Mouse (Mus musculus) retina, postnatal 7 days (tissue): ENCODE data around the gene Zfp740.

Experiments
- DNase-seq: peaks from one replicate; pipeline ENCODE4 v3.0.0-alpha.2; 2012; ENCODE audit warnings: low read depth, low spot score

The Zfp740 gene

DNA sequence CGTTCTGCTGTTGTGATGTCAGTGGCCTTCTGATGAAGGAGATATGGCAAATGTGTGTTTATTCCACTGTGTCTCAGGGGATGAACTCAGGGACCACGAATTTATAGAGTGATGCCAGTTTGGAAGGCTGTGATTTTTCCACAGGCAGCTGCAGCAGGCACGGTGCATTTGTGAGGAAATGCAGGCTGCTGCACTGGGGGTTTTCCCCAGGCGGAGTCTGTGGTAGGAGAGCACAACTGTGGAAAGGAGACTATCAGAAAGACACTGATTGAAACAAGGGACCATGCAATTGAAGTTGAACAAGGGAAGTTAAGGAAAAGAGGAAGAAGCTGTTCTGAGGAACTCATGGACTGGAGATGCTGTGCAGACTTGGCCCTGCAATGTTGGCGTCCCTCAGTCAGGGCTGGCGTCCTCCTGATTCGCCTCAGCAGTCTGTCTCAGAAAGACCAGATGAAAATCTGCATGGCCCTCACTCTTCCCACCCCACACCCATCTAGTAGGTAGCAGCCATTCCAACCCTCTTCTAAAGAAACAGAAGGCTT lies 10.7 kb upstream of the Zfp740 start:
- DNase-seq = no peak

DNA sequence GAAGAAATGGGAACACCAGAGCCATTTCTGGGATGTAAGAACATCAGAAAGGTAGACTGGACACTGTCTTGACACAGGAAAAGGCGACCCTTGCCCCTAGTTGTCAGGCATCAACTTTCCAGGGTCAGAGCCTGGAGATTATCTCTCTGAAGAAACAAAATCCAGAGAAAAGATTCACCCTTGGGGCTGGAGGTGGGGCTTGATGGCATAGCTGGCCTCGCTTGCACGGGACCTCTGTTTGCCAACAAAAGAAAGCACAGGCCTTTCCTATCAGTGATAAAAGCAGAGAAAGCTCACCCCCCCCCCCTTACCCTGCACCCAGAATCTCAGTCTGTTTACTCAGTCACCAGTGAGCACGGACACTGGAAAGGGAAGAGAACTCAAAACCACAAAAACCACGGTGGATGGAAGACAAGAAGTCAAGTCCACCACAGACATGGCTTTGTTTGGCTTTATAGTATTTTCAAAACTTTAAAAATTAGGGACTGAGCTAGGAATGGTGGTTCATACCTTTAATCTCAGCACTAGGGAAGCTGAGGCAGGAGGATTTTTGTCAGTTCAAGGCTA lies 10.1 kb upstream of the Zfp740 start:
- no peak for DNase-seq

- DNase-seq = no peak
Measured at GRCm38 (mm10) chr15:102193652-102194051, 9.4 kb upstream of the Zfp740 start.

GRCm38 (mm10) chr15:102194439-102194838 lies 8.6 kb upstream of the Zfp740 start:
- DNase-seq = no peak

- no peak for DNase-seq
Measured at GRCm38 (mm10) chr15:102195373-102195772, 7.7 kb upstream of the Zfp740 start.

DNA sequence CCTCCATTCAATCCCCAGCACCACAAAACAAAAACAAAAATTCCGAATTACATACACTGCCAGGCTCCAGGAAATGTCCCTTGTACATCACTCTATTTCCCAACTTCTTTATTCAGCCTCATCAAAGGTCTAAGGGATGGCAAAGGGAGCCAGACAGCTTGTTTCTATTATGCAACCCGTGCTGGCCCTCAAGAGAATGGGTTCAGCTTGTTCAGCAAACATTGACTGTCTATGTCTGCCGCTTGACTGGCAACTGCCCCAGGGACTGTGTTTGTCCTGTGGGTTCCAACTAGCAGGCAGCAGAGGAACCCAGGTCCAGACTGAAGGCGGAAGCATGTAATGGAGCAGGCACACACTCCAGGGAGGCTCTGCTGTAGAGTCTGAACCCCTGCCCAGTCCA lies 4.2 kb upstream of the Zfp740 start:
- DNase-seq = no peak

DNA sequence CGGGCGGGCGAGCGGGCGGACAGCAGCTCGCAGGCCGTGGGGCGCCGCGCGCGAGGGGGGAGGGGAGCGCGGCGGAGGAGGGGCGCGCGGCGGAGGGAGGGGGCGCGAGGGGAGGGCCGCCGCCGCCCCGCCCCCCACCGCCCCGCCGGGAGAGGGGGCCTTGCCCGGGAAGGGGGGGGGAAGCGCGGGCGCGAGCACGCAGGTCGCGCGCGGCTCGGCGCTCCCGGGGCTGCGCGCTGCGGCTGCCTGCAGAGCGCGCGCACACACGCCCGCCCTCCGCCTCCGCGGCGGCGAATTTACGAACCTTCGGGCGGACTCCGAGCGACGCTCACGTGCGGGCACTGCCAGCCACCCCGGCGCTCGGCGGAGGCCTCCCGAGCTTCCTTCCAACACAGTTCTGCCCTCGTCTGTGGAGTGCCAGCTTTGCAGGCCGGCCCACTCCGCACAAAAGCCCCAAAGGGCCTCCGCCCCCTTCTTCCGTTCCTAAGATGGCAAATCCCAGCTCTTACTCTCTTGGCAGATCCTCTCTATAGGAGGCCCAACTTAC lies 859 bp downstream of the Zfp740 start:
- DNase-seq = peak; percentile 52

GRCm38 (mm10) chr15:102204674-102205505 lies 1.8 kb downstream of the Zfp740 start, which contains the start of gene Csad:
TSS of gene Csad (minus strand) at chr15:102204724.
- DNase-seq = no peak

DNA sequence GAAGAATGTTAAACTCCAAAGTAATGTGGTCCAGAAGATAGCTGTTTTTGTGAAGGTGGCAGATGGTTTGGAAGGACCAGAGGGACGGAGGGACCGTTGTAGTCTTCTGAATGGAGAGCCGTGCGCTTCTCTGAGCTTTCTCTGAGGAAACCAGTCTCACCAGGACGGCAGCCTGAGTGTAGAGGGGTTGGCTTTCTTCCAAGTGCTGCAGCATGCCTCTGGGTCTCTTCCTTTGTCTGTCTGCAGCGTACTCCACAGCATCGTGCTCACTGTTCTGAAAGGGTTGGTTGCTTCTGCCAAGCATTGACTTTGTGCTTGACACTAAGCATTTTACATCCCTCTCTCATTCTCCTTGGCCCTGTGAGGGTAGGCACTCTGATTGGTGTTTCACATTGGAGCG lies 2.7 kb downstream of the Zfp740 start:
- DNase-seq = no peak

GRCm38 (mm10) chr15:102207351-102207750 lies 4.3 kb downstream of the Zfp740 start:
- no peak for DNase-seq

DNA sequence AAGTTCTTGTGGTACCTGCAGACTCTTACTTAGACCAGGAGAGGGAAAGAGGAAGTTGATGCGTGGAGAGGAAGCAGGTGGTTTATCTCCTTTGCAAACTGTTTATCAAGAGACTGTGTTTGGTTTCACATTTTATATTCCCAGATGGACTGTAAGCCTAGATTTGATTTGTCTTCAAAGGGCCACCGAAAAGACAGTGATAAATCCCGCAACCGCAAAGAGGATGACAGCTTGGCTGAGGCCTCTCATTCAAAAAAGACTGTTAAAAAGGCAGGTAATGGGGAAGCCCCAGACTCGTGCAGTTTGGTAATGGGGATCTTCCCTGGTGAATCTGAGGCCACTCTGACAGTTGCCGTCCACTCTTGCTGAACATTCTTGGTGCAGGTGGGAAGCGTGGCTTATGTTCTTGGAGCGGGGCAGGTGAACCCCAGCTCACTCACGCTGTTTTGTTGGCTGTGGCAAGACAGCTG lies 5.1 kb downstream of the Zfp740 start:
- no peak for DNase-seq

GRCm38 (mm10) chr15:102209114-102209513 lies 6.1 kb downstream of the Zfp740 start:
- no peak for DNase-seq

DNA sequence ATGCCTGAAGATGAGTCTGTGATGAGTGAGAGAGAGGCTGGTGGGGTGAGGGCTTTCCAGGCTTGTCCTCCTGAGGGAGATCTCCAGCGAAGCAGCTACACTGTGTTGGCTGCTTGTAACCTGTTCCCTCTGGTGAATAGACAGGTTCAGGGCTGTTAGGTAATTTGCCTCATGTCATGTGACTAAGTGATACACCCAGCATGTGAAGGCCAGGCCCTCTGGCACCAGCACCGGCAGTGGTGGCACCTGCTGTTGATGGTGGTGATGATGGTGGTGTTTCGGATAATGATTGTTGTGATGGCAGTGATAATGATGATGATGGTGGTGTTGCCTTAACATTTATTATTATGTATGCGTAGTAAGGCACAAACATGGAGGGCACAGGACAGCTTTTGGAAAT lies 7.8 kb downstream of the Zfp740 start:
- DNase-seq = no peak

GRCm38 (mm10) chr15:102211895-102212294 lies 8.8 kb downstream of the Zfp740 start:
- no peak for DNase-seq

DNA sequence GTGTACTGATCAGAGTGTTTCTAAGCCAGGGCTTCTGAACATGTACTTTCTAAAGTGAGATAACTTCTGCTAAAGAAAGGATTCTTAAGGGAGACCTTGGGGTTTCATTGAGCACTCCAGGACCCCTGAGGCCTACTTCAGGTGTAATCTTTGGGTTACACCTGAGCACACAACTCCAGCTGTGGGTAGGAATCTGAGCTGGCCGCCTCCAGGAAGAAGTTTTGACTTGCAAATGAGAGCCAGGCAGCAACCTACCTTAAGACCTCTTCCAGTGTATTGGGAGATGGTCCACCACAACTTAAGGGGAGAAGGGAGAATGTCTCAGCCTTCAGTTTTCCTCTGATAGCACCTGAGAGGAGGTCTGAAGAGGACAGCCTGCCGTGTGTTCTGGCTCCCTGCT lies 11.1 kb downstream of the Zfp740 start:
- no peak for DNase-seq

- DNase-seq = no peak
Measured at GRCm38 (mm10) chr15:102215624-102216023, 12.6 kb downstream of the Zfp740 start.

GRCm38 (mm10) chr15:102216459-102217228 lies 13.6 kb downstream of the Zfp740 start:
- DNase-seq = no peak

GRCm38 (mm10) chr15:102217325-102217724 lies 14.3 kb downstream of the Zfp740 start:
- no peak for DNase-seq

- no peak for DNase-seq
Measured at GRCm38 (mm10) chr15:102222386-102222785, 19.3 kb downstream of the Zfp740 start.

DNA sequence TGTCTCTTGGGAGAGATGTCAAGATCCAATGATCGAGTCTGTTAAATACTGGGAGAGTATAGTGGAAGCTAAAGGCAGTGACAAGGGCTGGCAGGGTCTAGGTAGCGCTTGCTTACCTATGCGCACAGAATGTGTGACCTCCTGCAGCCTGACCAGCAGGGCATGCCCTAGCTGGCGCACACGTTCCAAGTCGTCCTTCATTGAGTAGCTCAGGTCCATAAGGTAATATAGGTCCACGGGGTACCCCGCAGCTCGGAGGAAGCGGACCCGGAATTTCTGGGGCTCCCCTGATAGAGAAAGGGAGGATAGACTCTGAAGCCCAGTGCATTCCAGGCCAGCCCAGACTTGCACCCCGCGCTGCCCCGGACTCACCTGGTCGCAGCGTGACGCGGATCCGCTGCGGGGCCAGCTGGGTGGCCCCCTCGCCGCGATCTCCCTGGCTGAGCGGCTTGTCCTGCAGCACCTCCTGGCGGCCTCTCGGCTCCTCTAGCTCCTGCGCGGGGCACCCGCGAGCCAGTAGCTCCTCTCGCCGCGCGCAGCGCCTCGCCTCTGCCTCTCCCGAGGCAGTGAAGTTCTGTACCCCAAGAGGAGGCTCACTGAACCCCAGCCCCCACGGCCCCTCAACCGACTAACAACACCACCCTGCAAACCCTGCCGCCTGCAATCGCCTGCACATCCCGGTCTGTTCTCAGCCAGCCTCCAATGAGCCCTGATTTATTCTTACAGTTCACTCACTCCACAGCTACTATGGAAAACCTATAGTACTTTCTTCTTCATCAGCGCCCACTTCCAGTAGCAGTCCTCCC lies 21.3 kb downstream of the Zfp740 start:
- peak; percentile 64 for DNase-seq
